ENCODE assay signal across 8 mouse cellular contexts in genomic region chr11:43548148-43548547, GRCm38 (mm10). TPM values are rescaled to one million over a fixed set of nuclear protein-coding genes. Genes with fewer than 3 reads are reported as not detected.
DNase-seq lines count a peak whose midpoint lies in the region; ATAC-seq and TF ChIP-seq lines count a peak whose summit lies in the region.
"Had no signal": no experiment of that assay in that cellular context is flagged by ENCODE, and none has a peak within 500 bp of the region (broad histone marks: within the 10 kb centered on the region; RNA-seq: fewer than 3 reads in every experiment).

No protein-coding gene starts in this region.

- H3K4me1 ChIP-seq in embryonic facial prominence, embryonic 14.5 days (ENCODE audit: control insufficient read depth, insufficient read depth, low read length): peaks cover 10% of the 10 kb centered on the region; the same call in 1 of the 2 replicates
- peaks cover 67% of the 10 kb centered on the region for H3K4me1 ChIP-seq in heart, postnatal 0 days (ENCODE audit: control insufficient read depth, insufficient read depth)
- peaks cover 58% of the 10 kb centered on the region for H3K4me1 ChIP-seq in liver, postnatal 0 days (ENCODE audit: insufficient read depth)

- no peaks in the 10 kb centered on the region for H3K36me3 ChIP-seq in embryonic facial prominence, embryonic 14.5 days (ENCODE audit: control insufficient read depth, insufficient read depth, low read length)
- H3K36me3 ChIP-seq in heart, postnatal 0 days (replicated peaks; ENCODE audit: control insufficient read depth, insufficient read depth, low read length): no peaks in the 10 kb centered on the region
- no peaks in the 10 kb centered on the region for H3K36me3 ChIP-seq in liver, postnatal 0 days (replicated peaks; ENCODE audit: insufficient read depth, low read length)

- no peak; the same call in 1 of the 2 replicates for TF ChIP-seq EP300 in heart, postnatal 0 days (IDR thresholded peaks at IDR 0.05; ENCODE audit: low read depth)
- no peak for TF ChIP-seq EP300 in liver, postnatal 0 days (IDR thresholded peaks at IDR 0.05; ENCODE audit: low read depth)

- no peak overlapping the region for H3K27ac ChIP-seq in embryonic facial prominence, embryonic 14.5 days (replicated peaks; ENCODE audit: low read depth, low read length)
- H3K27ac ChIP-seq in heart, postnatal 0 days (ENCODE audit: low read depth): peak overlapping the region; percentile 97
- H3K27ac ChIP-seq in liver, postnatal 0 days (ENCODE audit: low read depth): peak overlapping the region; percentile 69
- H3K27ac ChIP-seq: macrophage had no signal

- WGBS in embryonic facial prominence, embryonic 14.5 days: 19% methylated on average over 7 of the region's 7 CpGs
- WGBS in heart, postnatal 0 days: 12% methylated on average over 7 of the region's 7 CpGs
- WGBS in liver, postnatal 0 days (ENCODE audit: insufficient replicate concordance): 64% methylated on average over 7 of the region's 7 CpGs

- H3K4me3 ChIP-seq in embryonic facial prominence, embryonic 14.5 days (ENCODE audit: low read depth, low read length): no peak overlapping the region
- no peak overlapping the region for H3K4me3 ChIP-seq in heart, postnatal 0 days (ENCODE audit: low read depth, low read length)
- H3K4me3 ChIP-seq in liver, postnatal 0 days (ENCODE audit: low read depth, low read length): no peak overlapping the region

- H3K4me2 ChIP-seq in embryonic facial prominence, embryonic 14.5 days (ENCODE audit: low read depth, low read length): no peak overlapping the region
- H3K4me2 ChIP-seq in heart, postnatal 0 days (ENCODE audit: low read depth, low read length): peak overlapping the region; percentile 26; the same call in 1 of the 2 replicates
- H3K4me2 ChIP-seq in liver, postnatal 0 days (ENCODE audit: low read depth, low read length): no peak overlapping the region

- H3K9me3 ChIP-seq in embryonic facial prominence, embryonic 14.5 days (ENCODE audit: control insufficient read depth, low read length): no peaks in the 10 kb centered on the region
- no peaks in the 10 kb centered on the region for H3K9me3 ChIP-seq in heart, postnatal 0 days (replicated peaks; ENCODE audit: control insufficient read depth, low read length)
- H3K9me3 ChIP-seq in liver, postnatal 0 days (ENCODE audit: low read length): no peaks in the 10 kb centered on the region

- H3K9ac ChIP-seq in embryonic facial prominence, embryonic 14.5 days (ENCODE audit: low read depth, low read length): no peak overlapping the region
- H3K9ac ChIP-seq in heart, postnatal 0 days (replicated peaks; ENCODE audit: low read depth, low read length): no peak overlapping the region; the same call in 1 of the 2 replicates
- no peak overlapping the region for H3K9ac ChIP-seq in liver, postnatal 0 days (replicated peaks)

- peak; percentile 85 to 86 for DNase-seq in cerebellum, adult 18-20 months
- peak; percentile 81 for DNase-seq in embryonic facial prominence, embryonic 14.5 days (ENCODE audit: low spot score)
- peak; percentile 88 for DNase-seq in heart, postnatal 0 days (ENCODE audit: low spot score)
- DNase-seq in kidney, postnatal 4 days: peak; percentile 68 to 81
- peak; percentile 32 for DNase-seq in liver, postnatal 0 days
- DNase-seq in retina, embryonic 14.5 days (ENCODE audit: low spot score): peak; percentile 84
- DNase-seq in urinary bladder, postnatal 36 days (ENCODE audit: low spot score in 2 of 2): no peak

- peak; percentile 70; the same call in 1 of the 2 replicates for ATAC-seq in embryonic facial prominence, embryonic 14.5 days (ENCODE audit: low read depth)
- peak; percentile 85 for ATAC-seq in heart, postnatal 0 days (ENCODE audit: insufficient read depth, low read depth)
- 0 out of 2 replicates have a peak, but pooled peaks have one; percentile 6 for ATAC-seq in liver, postnatal 0 days

- H3K27me3 ChIP-seq in embryonic facial prominence, embryonic 14.5 days (replicated peaks; ENCODE audit: control insufficient read depth, insufficient read depth, low read length): no peaks in the 10 kb centered on the region
- H3K27me3 ChIP-seq in heart, postnatal 0 days (ENCODE audit: control insufficient read depth, insufficient read depth, low read length): no peaks in the 10 kb centered on the region
- H3K27me3 ChIP-seq in liver, postnatal 0 days (ENCODE audit: insufficient read depth, low read length): no peaks in the 10 kb centered on the region

- TF ChIP-seq CTCF in heart, postnatal 0 days (IDR thresholded peaks at IDR 0.05; ENCODE audit: low read depth): no peak
- no peak for TF ChIP-seq CTCF in liver, postnatal 0 days (IDR thresholded peaks at IDR 0.05; ENCODE audit: low read depth)

RNA-seq across cellular contexts. Expression of gene Ccnjl, which starts 19.6 kb away (rescaled TPM):
- polyA plus RNA-seq in embryonic facial prominence, embryonic 14.5 days (2014; fragmentation: Nextera tagmentation; extraction: Ambion mirVana): 8.1 and 9.0 TPM in 2 replicates
- total RNA-seq in heart, postnatal 0 days (2014; rRNA removed; ENCODE audit: low replicate concordance): 8.9 and 10.8 TPM in 2 replicates
- 10.1 and 11.7 TPM in 2 replicates for polyA plus RNA-seq in heart, postnatal 0 days (2015; fragmentation: Nextera tagmentation; extraction: Ambion mirVana)
- polyA plus RNA-seq in liver, postnatal 0 days (2015; fragmentation: Nextera tagmentation; extraction: Ambion mirVana): 1.5 and 2.1 TPM in 2 replicates

RNA-seq across cellular contexts. Expression of gene 4933415A04Rik, which starts 38.7 kb away (rescaled TPM):
- 1.6 and 2.2 TPM in 2 replicates for polyA plus RNA-seq in embryonic facial prominence, embryonic 14.5 days (2014; fragmentation: Nextera tagmentation; extraction: Ambion mirVana)
- total RNA-seq in heart, postnatal 0 days (2014; rRNA removed; ENCODE audit: low replicate concordance): 0.08 and 1.0 TPM in 2 replicates
- polyA plus RNA-seq in heart, postnatal 0 days (2015; fragmentation: Nextera tagmentation; extraction: Ambion mirVana): 4.8 and 5.5 TPM in 2 replicates
- 0.51 and 0.72 TPM in 2 replicates for polyA plus RNA-seq in liver, postnatal 0 days (2015; fragmentation: Nextera tagmentation; extraction: Ambion mirVana)
- polyA plus RNA-seq: macrophage had no signal

RNA-seq across cellular contexts. Expression of gene Fabp6, which starts 53.2 kb away (rescaled TPM):
- not detected in 2 replicates for polyA plus RNA-seq in embryonic facial prominence, embryonic 14.5 days (2014; fragmentation: Nextera tagmentation; extraction: Ambion mirVana)
- total RNA-seq in heart, postnatal 0 days (2014; rRNA removed; ENCODE audit: low replicate concordance): not detected in 2 replicates
- polyA plus RNA-seq in heart, postnatal 0 days (2015; fragmentation: Nextera tagmentation; extraction: Ambion mirVana): not detected in 2 replicates
- not detected in 2 replicates for polyA plus RNA-seq in liver, postnatal 0 days (2015; fragmentation: Nextera tagmentation; extraction: Ambion mirVana)
- polyA plus RNA-seq: macrophage had no signal

Comparison
In these comparisons a context has a peak if more than half of its experiments do, and no peak if none do; other contexts are left out.
1. DNase-seq: peak in cerebellum, adult 18-20 months (2 of 2), embryonic facial prominence, embryonic 14.5 days (single experiment), heart, postnatal 0 days (single experiment), kidney, postnatal 4 days (2 of 2), liver, postnatal 0 days (single experiment) and retina, embryonic 14.5 days (single experiment); none in urinary bladder, postnatal 36 days (0 of 2).
2. ATAC-seq: peak in every context shown above with its lines; median percentile 85 in heart, postnatal 0 days; 70 in embryonic facial prominence, embryonic 14.5 days; 6 in liver, postnatal 0 days.